Mouse (Mus musculus): Measurements from ENCODE around the gene Cfap73. TPM values are rescaled to one million over a fixed set of nuclear protein-coding genes. Genes with fewer than 3 reads are reported as not detected.

The Cfap73 gene
- polyA plus RNA-seq, 1 experiment, result not detected

- Histone ChIP-seq H3K36me3 (ENCODE audit: control insufficient read depth) (peaks cover 9% of the 10 kb centered on the region), H3K9me3 (ENCODE audit: control insufficient read depth, low read length) (no peaks in the 10 kb centered on the region; the same call in 1 of the 2 replicates), H3K4me3 (replicated peaks) (no peak overlapping the region), H3K27me3 (ENCODE audit: control insufficient read depth) (no peaks in the 10 kb centered on the region), H3K4me1 (ENCODE audit: control insufficient read depth) (peaks cover 71% of the 10 kb centered on the region)
- no peak for TF ChIP-seq GATA1 (IDR thresholded peaks at IDR 0.05; ENCODE audit: low read length)
- no peak for TF ChIP-seq TAL1 (IDR thresholded peaks at IDR 0.05; ENCODE audit: low read length)
Measured at GRCm38 (mm10) chr5:120600946-120601668, 32.9 kb downstream of the Cfap73 start.

- Histone ChIP-seq H3K27me3 (ENCODE audit: control insufficient read depth) (no peaks in the 10 kb centered on the region), H3K4me1 (ENCODE audit: control insufficient read depth) (peaks cover 63% of the 10 kb centered on the region), H3K36me3 (ENCODE audit: control insufficient read depth) (peaks cover 9% of the 10 kb centered on the region), H3K9me3 (ENCODE audit: control insufficient read depth, low read length) (no peaks in the 10 kb centered on the region; the same call in 1 of the 2 replicates), H3K4me3 (replicated peaks) (peak overlapping the region; percentile 30)
- TF ChIP-seq GATA1 (IDR thresholded peaks at IDR 0.05; ENCODE audit: low read length), result peak; percentile 54; the same call in 1 of the 2 replicates
- no peak for TF ChIP-seq TAL1 (IDR thresholded peaks at IDR 0.05; ENCODE audit: low read length)
Measured at GRCm38 (mm10) chr5:120599625-120600024, 34.4 kb downstream of the Cfap73 start.

- Histone ChIP-seq H3K4me1 (ENCODE audit: control insufficient read depth) (peaks cover 58% of the 10 kb centered on the region), H3K27me3 (ENCODE audit: control insufficient read depth) (no peaks in the 10 kb centered on the region; the same call in 1 of the 2 replicates), H3K36me3 (ENCODE audit: control insufficient read depth) (peaks cover 8% of the 10 kb centered on the region), H3K9me3 (ENCODE audit: control insufficient read depth, low read length) (peaks cover 17% of the 10 kb centered on the region), H3K4me3 (replicated peaks) (no peak overlapping the region)
- TF ChIP-seq TAL1 (IDR thresholded peaks at IDR 0.05; ENCODE audit: low read length), result no peak
- TF ChIP-seq GATA1 (IDR thresholded peaks at IDR 0.05; ENCODE audit: low read length), result no peak
Measured at GRCm38 (mm10) chr5:120594485-120594884, 39.5 kb downstream of the Cfap73 start.

- H3K36me3 ChIP-seq (ENCODE audit: control insufficient read depth), result peaks cover 6% of the 10 kb centered on the region
- H3K27me3 ChIP-seq (ENCODE audit: control insufficient read depth), result no peaks in the 10 kb centered on the region; the same call in 1 of the 2 replicates
- TF ChIP-seq TAL1 (IDR thresholded peaks at IDR 0.05; ENCODE audit: low read length), result no peak
- no peak for TF ChIP-seq GATA1 (IDR thresholded peaks at IDR 0.05; ENCODE audit: low read length)
- peaks cover 48% of the 10 kb centered on the region for H3K4me1 ChIP-seq (ENCODE audit: control insufficient read depth)
- H3K9me3 ChIP-seq (ENCODE audit: control insufficient read depth, low read length), result peaks cover 17% of the 10 kb centered on the region
- no peak overlapping the region for H3K4me3 ChIP-seq (replicated peaks)
Measured at GRCm38 (mm10) chr5:120592141-120592540, 41.9 kb downstream of the Cfap73 start.

GRCm38 (mm10) chr5:120590356-120591010 is 43.6 kb downstream of the Cfap73 start:
- H3K9me3 ChIP-seq (ENCODE audit: control insufficient read depth, low read length), result peaks cover 17% of the 10 kb centered on the region
- TF ChIP-seq GATA1 (IDR thresholded peaks at IDR 0.05; ENCODE audit: low read length) (no peak), TAL1 (IDR thresholded peaks at IDR 0.05; ENCODE audit: low read length) (no peak)
- H3K36me3 ChIP-seq (ENCODE audit: control insufficient read depth), result peaks cover 19% of the 10 kb centered on the region
- H3K27me3 ChIP-seq (ENCODE audit: control insufficient read depth), result no peaks in the 10 kb centered on the region; the same call in 1 of the 2 replicates
- H3K4me1 ChIP-seq (ENCODE audit: control insufficient read depth), result peaks cover 50% of the 10 kb centered on the region
- no peak overlapping the region for H3K4me3 ChIP-seq (replicated peaks)

- TF ChIP-seq TAL1 (IDR thresholded peaks at IDR 0.05; ENCODE audit: low read length) (no peak), GATA1 (IDR thresholded peaks at IDR 0.05; ENCODE audit: low read length) (no peak)
- Histone ChIP-seq H3K27me3 (ENCODE audit: control insufficient read depth) (no peaks in the 10 kb centered on the region; the same call in 1 of the 2 replicates), H3K4me3 (replicated peaks) (peak within 1 kb of the TSS; percentile 70), H3K9me3 (ENCODE audit: control insufficient read depth, low read length) (peaks cover 17% of the 10 kb centered on the region), H3K36me3 (ENCODE audit: control insufficient read depth) (peaks cover 38% of the 10 kb centered on the region), H3K4me1 (ENCODE audit: control insufficient read depth) (peaks cover 62% of the 10 kb centered on the region)
Measured at GRCm38 (mm10) chr5:120588569-120589094, 45.4 kb downstream of the Cfap73 start, which contains the start of the genes Tpcn1 and Iqcd. Tpcn1 (minus strand) TSS chr5:120588673. Iqcd (plus strand) TSS chr5:120589016.

GRCm38 (mm10) chr5:120587940-120588568 is 46.0 kb downstream of the Cfap73 start:
- peaks cover 43% of the 10 kb centered on the region for H3K36me3 ChIP-seq (ENCODE audit: control insufficient read depth)
- H3K27me3 ChIP-seq (ENCODE audit: control insufficient read depth), result no peaks in the 10 kb centered on the region; the same call in 1 of the 2 replicates
- peaks cover 65% of the 10 kb centered on the region for H3K4me1 ChIP-seq (ENCODE audit: control insufficient read depth)
- TF ChIP-seq TAL1 (IDR thresholded peaks at IDR 0.05; ENCODE audit: low read length), result no peak
- TF ChIP-seq GATA1 (IDR thresholded peaks at IDR 0.05; ENCODE audit: low read length), result no peak
- peaks cover 17% of the 10 kb centered on the region for H3K9me3 ChIP-seq (ENCODE audit: control insufficient read depth, low read length)
- H3K4me3 ChIP-seq (replicated peaks), result peak overlapping the region; percentile 70

- Histone ChIP-seq H3K4me3 (replicated peaks) (peak overlapping the region; percentile 70), H3K9me3 (ENCODE audit: control insufficient read depth, low read length) (peaks cover 14% of the 10 kb centered on the region), H3K4me1 (ENCODE audit: control insufficient read depth) (peaks cover 65% of the 10 kb centered on the region), H3K27me3 (ENCODE audit: control insufficient read depth) (no peaks in the 10 kb centered on the region; the same call in 1 of the 2 replicates), H3K36me3 (ENCODE audit: control insufficient read depth) (peaks cover 48% of the 10 kb centered on the region)
- TF ChIP-seq TAL1 (IDR thresholded peaks at IDR 0.05; ENCODE audit: low read length) (no peak), GATA1 (IDR thresholded peaks at IDR 0.05; ENCODE audit: low read length) (no peak)
Measured at GRCm38 (mm10) chr5:120587616-120587926, 46.5 kb downstream of the Cfap73 start.
